Mouse (Mus musculus) MEL (cell line): ENCODE results near the gene Cdk5r2. TPM values are rescaled to one million over a fixed set of nuclear protein-coding genes. Genes with fewer than 3 reads are reported as not detected.

Source experiments
- DNase-seq: peaks from one replicate; pipeline ENCODE4 v3.0.0; 2011; ENCODE audit warnings: low read depth, low spot score
- H3K27ac ChIP-seq: 2 replicates; pipeline ENCODE4 v1.5.1; 2012; ENCODE audit warnings: low read depth, mild to moderate bottlenecking, control low read depth, low read length, moderate library complexity; ENCODE audit not compliant: control insufficient read depth
- H3K27me3 ChIP-seq, 2 experiments: fragments of 150-350 bp in 1 of 2; sonication (generic) in 1 of 2; 2 replicates each; pipeline ENCODE4 v1.6.1; 2012; ENCODE audit warnings: low read length in 2 of 2, mild to moderate bottlenecking in 2 of 2, improper control_type of control experiment in 1 of 2, moderate library complexity in 1 of 2; ENCODE audit not compliant: insufficient read depth in 2 of 2, control insufficient read depth in 1 of 2
- H3K36me3 ChIP-seq, 2 experiments: 2 replicates each; pipeline ENCODE4 v1.6.1; 2012 to 2014; ENCODE audit warnings: low read length in 2 of 2, improper control_type of control experiment in 1 of 2, inconsistent platforms in 1 of 2, mild to moderate bottlenecking in 1 of 2; ENCODE audit not compliant: insufficient read depth in 2 of 2, control insufficient read depth in 1 of 2
- H3K4me1 ChIP-seq, 2 experiments: fragments of 150-350 bp in 1 of 2; sonication (generic) in 1 of 2; 2 replicates each; pipeline ENCODE4 v1.6.1; 2012; ENCODE audit warnings: low read length in 2 of 2, improper control_type of control experiment in 1 of 2, mild to moderate bottlenecking in 1 of 2; ENCODE audit not compliant: insufficient read depth in 2 of 2, control insufficient read depth in 1 of 2
- H3K4me3 ChIP-seq, 2 experiments: fragments of 150-350 bp in 1 of 2; sonication (generic) in 1 of 2; 2 replicates each; pipeline ENCODE4 v1.5.1; 2012; ENCODE audit warnings: low read depth in 2 of 2, low read length in 2 of 2, mild to moderate bottlenecking in 2 of 2, moderate library complexity in 2 of 2, control low read depth in 1 of 2, improper control_type of control experiment in 1 of 2; ENCODE audit not compliant: control insufficient read depth in 1 of 2, insufficient read depth in 1 of 2
- H3K79me2 ChIP-seq: 2 replicates; pipeline ENCODE4 v1.6.1; 2012; ENCODE audit warnings: mild to moderate bottlenecking, low read length, moderate library complexity; ENCODE audit not compliant: control insufficient read depth, poor library complexity, insufficient read depth
- H3K9ac ChIP-seq: 2 replicates; pipeline ENCODE4 v1.6.1; 2012; ENCODE audit warnings: low read depth, mild to moderate bottlenecking, control low read depth, low read length, moderate library complexity; ENCODE audit not compliant: control insufficient read depth, poor library complexity, severe bottlenecking
- H3K9me3 ChIP-seq: fragments of 150-350 bp; sonication (generic); replicated peaks from 2 replicates; pipeline ENCODE4 v1.6.1; 2012; ENCODE audit warnings: mild to moderate bottlenecking, low read length, improper control_type of control experiment, moderate library complexity; ENCODE audit not compliant: insufficient read depth
- BHLHE40 ChIP-seq: IDR thresholded peaks from 2 replicates; pipeline ENCODE4 v1.6.1; 2012; ENCODE audit warnings: low read depth, mild to moderate bottlenecking, inconsistent platforms, low read length, improper control_type of control experiment, borderline replicate concordance
- CHD2 ChIP-seq: IDR thresholded peaks from 2 replicates; pipeline ENCODE4 v1.6.1; 2011; ENCODE audit warnings: low read length, improper control_type of control experiment
- CTCF ChIP-seq, 3 experiments: IDR thresholded peaks in 2 of 3; conservative IDR thresholded peaks in 1 of 3; 2 replicates each; pipeline ENCODE4 v1.5.1; 2011 to 2012; ENCODE audit warnings: low read length in 3 of 3, low read depth in 2 of 3, mild to moderate bottlenecking in 2 of 3, improper control_type of control experiment in 1 of 3, inconsistent platforms in 1 of 3, mixed read lengths in 1 of 3, moderate library complexity in 1 of 3; ENCODE audit not compliant: control insufficient read depth in 1 of 3, insufficient read depth in 1 of 3, poor library complexity in 1 of 3, severe bottlenecking in 1 of 3
- E2F4 ChIP-seq: IDR thresholded peaks from 2 replicates; pipeline ENCODE4 v1.6.1; 2011; ENCODE audit warnings: low read depth, low read length, improper control_type of control experiment, borderline replicate concordance
- ELF1 ChIP-seq: IDR thresholded peaks from 2 replicates; pipeline ENCODE4 v1.6.1; 2014; ENCODE audit warnings: low read depth, mild to moderate bottlenecking, inconsistent platforms, low read length, improper control_type of control experiment, moderate library complexity
- MAFK ChIP-seq: IDR thresholded peaks from 2 replicates; pipeline ENCODE4 v1.6.1; 2011; ENCODE audit warnings: low read depth, mild to moderate bottlenecking, low read length, improper control_type of control experiment, borderline replicate concordance
- MAZ ChIP-seq: IDR thresholded peaks from 2 replicates; pipeline ENCODE4 v1.6.1; 2012; ENCODE audit warnings: low read depth, mild to moderate bottlenecking, inconsistent platforms, low read length, improper control_type of control experiment
- MXI1 ChIP-seq: IDR thresholded peaks from 2 replicates; pipeline ENCODE4 v1.6.1; 2011; ENCODE audit warnings: mild to moderate bottlenecking, low read depth, low read length, improper control_type of control experiment
- POLR2AphosphoS2 ChIP-seq: IDR thresholded peaks from 2 replicates; pipeline ENCODE4 v1.6.1; 2011; ENCODE audit warnings: low read length, improper control_type of control experiment
- POLR2AphosphoS5 ChIP-seq: IDR thresholded peaks from 2 replicates; pipeline ENCODE4 v1.6.1; 2012; ENCODE audit warnings: low read depth, borderline replicate concordance, mild to moderate bottlenecking, inconsistent platforms, low read length, moderate library complexity, mixed read lengths
- RCOR1 ChIP-seq: IDR thresholded peaks from 2 replicates; pipeline ENCODE4 v1.6.1; 2012; ENCODE audit warnings: low read depth, mild to moderate bottlenecking, inconsistent platforms, low read length, improper control_type of control experiment
- SIN3A ChIP-seq: IDR thresholded peaks from 2 replicates; pipeline ENCODE4 v1.6.1; 2012; ENCODE audit warnings: low read length, improper control_type of control experiment, inconsistent platforms
- TAL1 ChIP-seq: IDR thresholded peaks from 2 replicates; pipeline ENCODE4 v1.6.1; 2012; ENCODE audit warnings: mild to moderate bottlenecking, inconsistent platforms, low read length, moderate library complexity, mixed read lengths
- TBP ChIP-seq: IDR thresholded peaks from 2 replicates; pipeline ENCODE4 v1.8.0; 2011; ENCODE audit warnings: low read depth, low read length, improper control_type of control experiment
- USF1 ChIP-seq: IDR thresholded peaks from 2 replicates; pipeline ENCODE4 v1.6.1; 2014; ENCODE audit warnings: low read depth, mild to moderate bottlenecking, inconsistent platforms, low read length, improper control_type of control experiment, moderate library complexity
- USF2 ChIP-seq, 2 experiments: IDR thresholded peaks; 2 replicates each; pipeline ENCODE4 v1.6.1; 2011 to 2012; ENCODE audit warnings: improper control_type of control experiment in 2 of 2, low read length in 2 of 2, borderline replicate concordance in 1 of 2, inconsistent platforms in 1 of 2, low read depth in 1 of 2, mild to moderate bottlenecking in 1 of 2; ENCODE audit not compliant: insufficient read depth in 1 of 2
- ZC3H11A ChIP-seq: IDR thresholded peaks from 2 replicates; pipeline ENCODE4 v1.6.1; 2012; ENCODE audit warnings: low read depth, mild to moderate bottlenecking, inconsistent platforms, low read length, improper control_type of control experiment
- ZMIZ1 ChIP-seq: IDR thresholded peaks from 2 replicates; pipeline ENCODE4 v1.6.1; 2012; ENCODE audit warnings: low read depth, mild to moderate bottlenecking, inconsistent platforms, low read length, improper control_type of control experiment, moderate library complexity
- polyA plus RNA-seq, 2 experiments: library from polyadenylated mRNA; stranded (reverse) in 1 of 2; unstranded in 1 of 2; fragments of >175 nt in 1 of 2; fragments of >200 nt in 1 of 2; gene quantifications; 2 replicates each; pipeline versions ENCODE4 v1.2.1 to v1.2.4; 2012; ENCODE audit warnings: low replicate concordance in 2 of 2, low read depth in 1 of 2; ENCODE audit not compliant: insufficient read length in 2 of 2, insufficient read depth in 1 of 2, missing spikeins in 1 of 2
- total RNA-seq: library from RNA; depleted of rRNA; stranded (reverse); fragments of 300-350 nt; gene quantifications from 2 replicates; pipeline ENCODE4 v1.2.3, GENCODE M21; 2012

The Cdk5r2 gene
- total and polyA plus RNA-seq, 3 experiments: not detected

- H3K9ac ChIP-seq: no peak overlapping the region
- no peak for TF ChIP-seq CHD2
- TF ChIP-seq POLR2AphosphoS5: no peak
- no peak for TF ChIP-seq CTCF (IDR thresholded peaks at IDR 0.05 in 2 of 3, conservative IDR thresholded peaks at IDR 0.05 in 1 of 3; ENCODE audit: control insufficient read depth in 1 of 3, insufficient read depth in 1 of 3, low read depth in 2 of 3, low read length in 3 of 3, poor library complexity in 1 of 3, severe bottlenecking in 1 of 3)
- no peak for TF ChIP-seq ZMIZ1
- no peak for TF ChIP-seq POLR2AphosphoS2
- TF ChIP-seq USF2 (IDR thresholded peaks at IDR 0.05; ENCODE audit: borderline replicate concordance in 1 of 2, insufficient read depth in 1 of 2, low read depth in 1 of 2, low read length in 2 of 2): no peak
- no peak for TF ChIP-seq MAZ
- TF ChIP-seq TBP: no peak
- no peak for TF ChIP-seq SIN3A
- no peak for TF ChIP-seq ELF1
- TF ChIP-seq E2F4: no peak
- no peak for TF ChIP-seq TAL1
- no peak for TF ChIP-seq USF1
- TF ChIP-seq ZC3H11A: no peak
- no peak for TF ChIP-seq BHLHE40
- TF ChIP-seq MXI1: no peak
- no peak for TF ChIP-seq RCOR1
- H3K4me1 ChIP-seq: no peaks in the 10 kb centered on the region; a peak in 2 of 4 replicates
- no peaks in the 10 kb centered on the region for H3K27me3 ChIP-seq
- no peaks in the 10 kb centered on the region for H3K36me3 ChIP-seq
- no peaks in the 10 kb centered on the region for H3K9me3 ChIP-seq
- H3K4me3 ChIP-seq: no peak overlapping the region
- no peaks in the 10 kb centered on the region for H3K79me2 ChIP-seq
- H3K27ac ChIP-seq: no peak overlapping the region
- DNase-seq: no peak
These were observed 24.7 kb upstream of the Cdk5r2 start for GRCm38 (mm10) chr1:74830061-74830460.

- Histone ChIP-seq H3K79me2 (no peaks in the 10 kb centered on the region), H3K4me3 (no peak overlapping the region)
These were observed 21.5 kb upstream of the Cdk5r2 start for GRCm38 (mm10) chr1:74833255-74833654.

More at GRCm38 (mm10) chr1:74833255-74833654, 21.5 kb upstream of the Cdk5r2 start:
- no peaks in the 10 kb centered on the region for H3K36me3 ChIP-seq
- no peak overlapping the region for H3K27ac ChIP-seq
- no peaks in the 10 kb centered on the region for H3K27me3 ChIP-seq
- H3K9ac ChIP-seq: no peak overlapping the region
- TF ChIP-seq MXI1: no peak
- TF ChIP-seq POLR2AphosphoS2: no peak
- TF ChIP-seq MAFK: no peak
- TF ChIP-seq CHD2: no peak
- DNase-seq: no peak
- H3K9me3 ChIP-seq: no peaks in the 10 kb centered on the region
- no peaks in the 10 kb centered on the region; a peak in 2 of 4 replicates for H3K4me1 ChIP-seq
